Mouse (Mus musculus): Measurements from ENCODE around the gene Sdha. TPM values are rescaled to one million over a fixed set of nuclear protein-coding genes. Genes with fewer than 3 reads are reported as not detected.

Sdha gene
- polyA plus RNA-seq, 1 experiment: 417 TPM

- WGBS: 77% methylated on average over 6 of the region's 6 CpGs
- H3K27ac ChIP-seq (ENCODE audit: insufficient read depth, low read length): no peak overlapping the region
- no peaks in the 10 kb centered on the region for H3K27me3 ChIP-seq (ENCODE audit: control insufficient read depth, insufficient read depth, low read length)
- TF ChIP-seq CTCF (IDR thresholded peaks at IDR 0.05; ENCODE audit: borderline replicate concordance, insufficient read depth, low read depth, low read length): no peak
- TF ChIP-seq POLR2A (IDR thresholded peaks at IDR 0.05; ENCODE audit: borderline replicate concordance, insufficient read depth, low read length): no peak
- no peak overlapping the region for H3K4me3 ChIP-seq (replicated peaks; ENCODE audit: insufficient read depth, low read depth, low read length)
- no peaks in the 10 kb centered on the region for H3K4me1 ChIP-seq (ENCODE audit: control insufficient read depth, insufficient read depth, low read length)
- no peak for DNase-seq
These were observed 48.5 kb downstream of the Sdha start for GRCm38 (mm10) chr13:74301607-74301984.

GRCm38 (mm10) chr13:74300925-74301606 lies 49.0 kb downstream of the Sdha start:
- WGBS: 39% methylated on average over 4 of the region's 4 CpGs
- H3K27ac ChIP-seq (ENCODE audit: insufficient read depth, low read length): no peak overlapping the region
- no peak overlapping the region for H3K4me3 ChIP-seq (replicated peaks; ENCODE audit: insufficient read depth, low read depth, low read length)
- H3K27me3 ChIP-seq (ENCODE audit: control insufficient read depth, insufficient read depth, low read length): no peaks in the 10 kb centered on the region
- peak; percentile 44 to 65 for DNase-seq
- TF ChIP-seq POLR2A (IDR thresholded peaks at IDR 0.05; ENCODE audit: borderline replicate concordance, insufficient read depth, low read length) (no peak), CTCF (IDR thresholded peaks at IDR 0.05; ENCODE audit: borderline replicate concordance, insufficient read depth, low read depth, low read length) (peak; percentile 90)
- H3K4me1 ChIP-seq (ENCODE audit: control insufficient read depth, insufficient read depth, low read length): no peaks in the 10 kb centered on the region

GRCm38 (mm10) chr13:74296376-74296775 lies 53.7 kb downstream of the Sdha start:
- TF ChIP-seq POLR2A (IDR thresholded peaks at IDR 0.05; ENCODE audit: borderline replicate concordance, insufficient read depth, low read length) (no peak), CTCF (IDR thresholded peaks at IDR 0.05; ENCODE audit: borderline replicate concordance, insufficient read depth, low read depth, low read length) (no peak)
- DNase-seq: no peak
- no peak overlapping the region for H3K4me3 ChIP-seq (replicated peaks; ENCODE audit: insufficient read depth, low read depth, low read length)
- WGBS: 80% methylated on average over 7 of the region's 7 CpGs
- H3K27ac ChIP-seq (ENCODE audit: insufficient read depth, low read length): no peak overlapping the region
- no peaks in the 10 kb centered on the region for H3K4me1 ChIP-seq (ENCODE audit: control insufficient read depth, insufficient read depth, low read length)
- H3K27me3 ChIP-seq (ENCODE audit: control insufficient read depth, insufficient read depth, low read length): no peaks in the 10 kb centered on the region

- TF ChIP-seq CTCF (IDR thresholded peaks at IDR 0.05; ENCODE audit: borderline replicate concordance, insufficient read depth, low read depth, low read length): no peak
- TF ChIP-seq POLR2A (IDR thresholded peaks at IDR 0.05; ENCODE audit: borderline replicate concordance, insufficient read depth, low read length): no peak
- H3K27me3 ChIP-seq (ENCODE audit: control insufficient read depth, insufficient read depth, low read length): no peaks in the 10 kb centered on the region
- no peak within 1 kb of the TSS for H3K4me3 ChIP-seq (replicated peaks; ENCODE audit: insufficient read depth, low read depth, low read length)
- H3K27ac ChIP-seq (ENCODE audit: insufficient read depth, low read length): no peak within 1 kb of the TSS
- DNase-seq: no peak
- WGBS: 1% methylated on average over 27 of the region's 27 CpGs
- H3K4me1 ChIP-seq (ENCODE audit: control insufficient read depth, insufficient read depth, low read length): no peaks in the 10 kb centered on the region
These were observed 57.9 kb downstream of the Sdha start, which contains the start of gene Ahrr for GRCm38 (mm10) chr13:74292167-74292566. TSS of gene Ahrr (minus strand) at chr13:74292331.

- H3K4me3 ChIP-seq (replicated peaks; ENCODE audit: insufficient read depth, low read depth, low read length): no peak overlapping the region
- H3K27me3 ChIP-seq (ENCODE audit: control insufficient read depth, insufficient read depth, low read length): no peaks in the 10 kb centered on the region
- TF ChIP-seq CTCF (IDR thresholded peaks at IDR 0.05; ENCODE audit: borderline replicate concordance, insufficient read depth, low read depth, low read length) (no peak), POLR2A (IDR thresholded peaks at IDR 0.05; ENCODE audit: borderline replicate concordance, insufficient read depth, low read length) (no peak)
- H3K4me1 ChIP-seq (ENCODE audit: control insufficient read depth, insufficient read depth, low read length): no peaks in the 10 kb centered on the region
- DNase-seq: no peak
- 86% methylated on average over 5 of the region's 5 CpGs for WGBS
- H3K27ac ChIP-seq (ENCODE audit: insufficient read depth, low read length): no peak overlapping the region
These were observed 60.4 kb downstream of the Sdha start for GRCm38 (mm10) chr13:74289646-74290045.

- Histone ChIP-seq H3K4me1 (ENCODE audit: control insufficient read depth, insufficient read depth, low read length) (no peaks in the 10 kb centered on the region), H3K27ac (ENCODE audit: insufficient read depth, low read length) (no peak overlapping the region), H3K4me3 (replicated peaks; ENCODE audit: insufficient read depth, low read depth, low read length) (no peak overlapping the region), H3K27me3 (ENCODE audit: control insufficient read depth, insufficient read depth, low read length) (no peaks in the 10 kb centered on the region)
- WGBS: 78% methylated on average over 1 of the region's 2 CpGs
- no peak for TF ChIP-seq POLR2A (IDR thresholded peaks at IDR 0.05; ENCODE audit: borderline replicate concordance, insufficient read depth, low read length)
- no peak for TF ChIP-seq CTCF (IDR thresholded peaks at IDR 0.05; ENCODE audit: borderline replicate concordance, insufficient read depth, low read depth, low read length)
- DNase-seq: no peak
These were observed 67.8 kb downstream of the Sdha start for GRCm38 (mm10) chr13:74282299-74282698.

- no peak overlapping the region for H3K4me3 ChIP-seq (replicated peaks; ENCODE audit: insufficient read depth, low read depth, low read length)
- H3K27ac ChIP-seq (ENCODE audit: insufficient read depth, low read length): no peak overlapping the region
- H3K27me3 ChIP-seq (ENCODE audit: control insufficient read depth, insufficient read depth, low read length): no peaks in the 10 kb centered on the region
- TF ChIP-seq POLR2A (IDR thresholded peaks at IDR 0.05; ENCODE audit: borderline replicate concordance, insufficient read depth, low read length): no peak
- TF ChIP-seq CTCF (IDR thresholded peaks at IDR 0.05; ENCODE audit: borderline replicate concordance, insufficient read depth, low read depth, low read length): no peak
- 82% methylated on average over 4 of the region's 4 CpGs for WGBS
- no peaks in the 10 kb centered on the region for H3K4me1 ChIP-seq (ENCODE audit: control insufficient read depth, insufficient read depth, low read length)
- no peak for DNase-seq
These were observed 74.4 kb downstream of the Sdha start for GRCm38 (mm10) chr13:74275726-74276125.

Other genes starting within 250 kb of the Sdha start
- 7.4 and 10.9 TPM in 2 replicates for gene Slc9a3, start 228.8 kb downstream of the Sdha start, polyA plus RNA-seq (2012; rRNA removed)
- gene Exoc3, start 141.5 kb downstream of the Sdha start, polyA plus RNA-seq (2012; rRNA removed): 58.6 and 61.7 TPM in 2 replicates
- 0.18 and 0.25 TPM in 2 replicates for gene Ahrr, start 57.9 kb downstream of the Sdha start, polyA plus RNA-seq (2012; rRNA removed)
- gene Pdcd6, start 32.7 kb downstream of the Sdha start, polyA plus RNA-seq (2012; rRNA removed): 144 and 153 TPM in 2 replicates
- gene Ccdc127, start within 50 bp of the Sdha start, polyA plus RNA-seq (2012; rRNA removed): 36.9 and 41.1 TPM in 2 replicates
- 0.43 and 0.60 TPM in 2 replicates for gene Lrrc14b, start 13.7 kb upstream of the Sdha start, polyA plus RNA-seq (2012; rRNA removed)
- gene Zfp72, start 40.6 kb upstream of the Sdha start, polyA plus RNA-seq (2012; rRNA removed): 2.0 and 2.4 TPM in 2 replicates
- 20.5 and 21.7 TPM in 2 replicates for gene Ftl1-ps1, start 49.4 kb upstream of the Sdha start, polyA plus RNA-seq (2012; rRNA removed)
- 8.6 and 8.8 TPM in 2 replicates for gene Zfp825, start 143.7 kb upstream of the Sdha start, polyA plus RNA-seq (2012; rRNA removed)

All from cerebellum, adult 2 months (tissue).